Mouse (Mus musculus) adrenal gland, postnatal 4 days (tissue): ENCODE data around the gene Asic2. TPM values are rescaled to one million over a fixed set of nuclear protein-coding genes. Genes with fewer than 3 reads are reported as not detected.
"Not testable (repeated sequence)": the region's sequence is repeated elsewhere in the genome, so short reads cannot be mapped to it uniquely, and the experiment has no call there.

Experiments
- DNase-seq, 2 experiments: peaks; one replicate each; pipeline ENCODE4 v3.0.0; 2021 to 2022; ENCODE audit warnings: low spot score in 2 of 2, mixed read lengths in 2 of 2
- total RNA-seq, 2 experiments: library from RNA; stranded (reverse); gene quantifications; 2 replicates each; pipeline ENCODE4 v1.2.3; 2021

Gene Asic2
- total RNA-seq, 2 experiments from 2014 or later, result 4.4 to 6.0 TPM

DNA sequence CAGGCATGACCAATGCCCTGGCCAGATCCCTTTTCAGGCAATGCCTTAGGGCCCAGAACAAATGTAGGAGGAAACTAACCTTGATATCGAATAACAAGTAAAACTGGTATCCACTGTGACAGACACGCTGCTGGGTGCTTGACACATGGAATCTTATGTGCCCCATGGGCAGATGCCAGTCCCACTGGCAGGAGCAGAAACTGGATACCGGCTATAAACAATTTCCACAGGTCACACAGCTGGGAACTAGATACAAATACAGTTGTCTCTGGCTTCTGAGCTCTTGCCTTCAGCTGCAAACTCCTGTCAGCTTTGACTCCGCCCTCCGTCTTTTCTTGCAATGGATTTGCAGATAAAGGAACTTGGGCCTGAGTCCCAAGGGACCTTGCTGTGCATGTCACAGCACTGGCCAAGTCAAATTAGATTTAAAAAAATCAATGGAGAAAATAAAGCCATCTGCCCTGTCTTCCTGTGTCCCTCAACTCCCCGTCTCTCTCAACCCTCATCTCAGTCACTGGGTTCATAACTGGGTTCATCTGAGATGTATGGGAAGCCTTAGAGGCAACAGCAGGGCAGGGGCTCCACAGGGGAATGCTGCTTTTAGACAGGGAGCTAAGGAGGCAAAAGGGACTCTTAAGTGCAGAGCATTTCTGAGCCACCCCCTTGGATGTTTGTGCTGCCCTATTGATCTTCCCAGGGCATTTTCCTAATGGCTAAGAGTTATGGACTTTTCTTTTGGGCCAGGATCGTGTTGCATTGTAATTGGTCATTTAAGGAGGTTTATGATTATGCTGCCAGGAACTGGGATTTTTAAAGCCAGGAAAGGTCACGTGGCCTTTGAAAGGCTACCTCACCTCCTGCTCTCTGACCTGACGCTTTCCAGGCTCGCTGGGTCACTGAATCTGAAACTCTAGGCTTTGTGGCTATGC lies 598.5 kb downstream of the Asic2 start:
- DNase-seq, result no peak

GRCm38 (mm10) chr11:81364442-81364841 lies 603.8 kb downstream of the Asic2 start:
- no peak for DNase-seq

DNA sequence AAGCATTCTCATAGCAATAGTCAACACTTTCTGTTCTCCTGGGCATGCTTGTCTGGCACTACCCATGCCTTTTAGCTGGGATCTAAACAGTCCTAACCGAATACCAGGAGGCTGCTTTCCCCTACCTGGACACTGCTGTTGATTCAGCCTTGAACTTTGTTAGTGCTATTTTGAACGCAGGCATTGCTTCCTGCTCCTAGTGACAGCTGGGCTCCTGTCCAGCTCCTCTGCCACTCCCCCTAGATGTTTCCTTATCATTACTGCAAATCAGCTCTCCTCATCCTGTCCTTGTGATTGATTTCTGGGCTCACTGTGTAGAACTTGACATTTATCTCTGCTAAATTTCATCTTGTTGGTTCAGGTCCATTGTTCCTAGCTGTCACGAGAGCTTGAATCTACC lies 605.8 kb downstream of the Asic2 start:
- no peak for DNase-seq

- DNase-seq, result no peak
Measured at GRCm38 (mm10) chr11:81361040-81361439, 607.2 kb downstream of the Asic2 start.

GRCm38 (mm10) chr11:81350498-81350897 lies 617.8 kb downstream of the Asic2 start:
- not testable (repeated sequence) for DNase-seq

- no peak for DNase-seq
Measured at GRCm38 (mm10) chr11:81331977-81332376, 636.3 kb downstream of the Asic2 start.

DNA sequence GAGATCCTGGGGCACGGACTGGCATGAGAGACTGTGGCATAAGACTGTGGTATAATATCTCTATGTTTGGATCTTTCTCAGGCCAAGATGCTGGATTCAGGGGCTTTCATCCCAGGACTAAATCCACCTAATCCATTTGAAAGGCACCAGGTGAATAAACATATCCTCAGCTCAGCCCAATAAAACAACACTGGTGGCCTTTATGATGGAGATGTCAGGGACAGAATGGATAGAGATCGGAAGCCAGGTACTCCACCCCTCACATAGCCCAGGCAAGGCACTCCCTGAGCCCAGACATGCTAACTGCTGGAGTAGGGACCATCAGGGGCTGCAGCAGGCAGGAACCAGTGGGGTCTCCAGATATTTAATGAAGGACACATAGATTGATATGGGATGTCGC lies 637.3 kb downstream of the Asic2 start:
- no peak for DNase-seq

- DNase-seq, result no peak
Measured at GRCm38 (mm10) chr11:81328088-81328487, 640.2 kb downstream of the Asic2 start.

DNA sequence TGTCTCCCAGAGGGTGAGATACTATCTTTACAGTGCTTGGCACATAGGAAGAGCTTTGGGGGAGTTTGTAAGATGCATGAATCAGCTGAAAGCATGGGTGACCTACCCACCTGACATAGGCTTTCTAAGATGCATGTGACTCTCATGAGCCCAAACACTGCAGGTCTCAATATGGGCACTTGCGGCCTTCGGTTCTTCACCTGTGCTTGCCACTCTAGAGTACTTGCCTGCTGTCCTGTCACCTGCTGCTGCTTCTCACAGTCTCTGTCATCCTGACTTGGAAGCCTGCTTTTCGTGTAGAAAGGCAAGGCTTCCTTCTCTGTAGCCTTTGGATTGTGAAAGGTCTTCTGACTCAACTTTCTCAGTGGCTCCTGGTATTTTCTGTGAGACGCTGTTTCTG lies 645.1 kb downstream of the Asic2 start:
- no peak for DNase-seq

GRCm38 (mm10) chr11:81322466-81322865 lies 645.8 kb downstream of the Asic2 start:
- DNase-seq, result no peak

DNA sequence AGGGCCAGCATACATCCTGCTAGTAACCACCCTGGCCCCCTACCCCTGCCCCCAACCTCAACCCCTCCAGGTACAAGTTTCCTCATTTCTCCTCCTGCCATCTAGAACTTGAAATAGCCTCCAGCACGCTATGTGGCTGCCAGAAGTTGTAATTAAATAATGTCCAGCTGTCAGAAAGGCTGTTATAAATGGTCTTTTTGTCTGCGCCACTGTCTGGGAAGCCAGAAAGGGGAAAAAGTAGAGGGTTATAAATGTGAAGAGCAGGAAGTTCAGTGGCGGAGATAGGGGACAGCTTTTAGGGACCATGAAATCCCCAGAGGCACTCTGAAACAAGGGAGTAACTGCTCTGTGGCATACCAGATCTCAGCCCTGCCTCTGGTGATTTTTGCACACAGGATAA lies 678.2 kb downstream of the Asic2 start:
- no peak for DNase-seq

GRCm38 (mm10) chr11:81283185-81283584 lies 685.1 kb downstream of the Asic2 start:
- no peak for DNase-seq

GRCm38 (mm10) chr11:81280070-81280469 lies 688.2 kb downstream of the Asic2 start:
- no peak for DNase-seq

DNA sequence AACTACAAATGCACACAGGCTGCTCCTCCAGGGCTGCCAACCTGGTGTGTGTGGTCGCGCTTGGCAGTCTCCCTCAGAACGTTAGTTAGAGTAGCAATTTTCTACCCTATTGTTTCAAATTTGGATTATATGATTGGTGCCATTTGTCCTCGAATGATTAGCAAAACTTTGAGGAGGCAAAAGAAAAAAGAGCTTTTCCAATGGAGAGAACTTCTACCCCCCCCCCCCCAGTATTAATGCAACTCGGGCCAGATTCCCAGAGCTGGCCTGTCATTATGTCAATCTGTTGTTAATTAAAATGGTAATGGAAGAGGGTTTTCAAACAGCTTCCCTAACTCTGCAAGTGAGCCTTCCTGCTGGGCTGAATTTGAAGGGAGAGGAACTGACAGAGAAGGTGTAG lies 690.9 kb downstream of the Asic2 start:
- no peak for DNase-seq

GRCm38 (mm10) chr11:81272677-81273418 lies 695.4 kb downstream of the Asic2 start:
- no peak for DNase-seq

- DNase-seq, result no peak
Measured at GRCm38 (mm10) chr11:81271422-81271821, 696.8 kb downstream of the Asic2 start.

DNA sequence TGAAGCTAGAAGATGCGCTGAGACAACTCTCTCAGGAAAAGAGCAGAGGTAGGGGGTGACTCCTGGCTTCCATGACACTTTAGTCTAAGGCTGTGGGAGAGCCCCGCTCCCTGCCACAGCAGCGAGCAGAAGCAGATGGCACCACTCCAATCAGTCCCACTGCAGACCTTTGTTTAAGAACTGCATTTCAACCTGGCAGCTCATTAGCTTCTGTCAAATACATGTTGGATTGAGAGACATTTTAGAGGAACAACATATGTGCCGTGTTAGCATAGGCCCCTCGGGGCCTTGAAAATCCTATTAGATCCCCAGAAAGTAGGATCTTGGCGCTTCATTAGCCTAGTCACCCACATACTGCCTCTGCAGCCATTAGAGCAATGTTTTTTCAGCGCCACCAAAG lies 697.7 kb downstream of the Asic2 start:
- no peak for DNase-seq

DNA sequence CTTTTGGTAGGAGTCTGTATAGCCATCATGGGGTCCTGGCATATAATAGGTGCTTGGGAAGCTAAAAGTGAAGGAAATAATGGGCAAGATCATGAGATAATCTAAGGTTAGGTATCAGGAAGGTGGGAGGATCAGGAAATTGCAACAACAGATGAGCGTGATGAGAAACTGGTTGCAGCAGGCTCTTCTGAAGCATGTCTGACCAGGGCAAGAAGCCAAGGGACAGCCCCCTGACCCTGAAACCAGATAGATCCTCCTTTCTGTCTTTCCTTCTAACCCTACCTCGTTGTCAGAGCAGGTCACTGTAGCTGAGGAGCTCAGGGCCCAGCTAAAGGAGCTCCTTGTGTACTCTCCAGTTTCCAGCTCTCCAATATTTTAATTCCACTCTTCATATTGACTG lies 704.5 kb downstream of the Asic2 start:
- no peak for DNase-seq

DNA sequence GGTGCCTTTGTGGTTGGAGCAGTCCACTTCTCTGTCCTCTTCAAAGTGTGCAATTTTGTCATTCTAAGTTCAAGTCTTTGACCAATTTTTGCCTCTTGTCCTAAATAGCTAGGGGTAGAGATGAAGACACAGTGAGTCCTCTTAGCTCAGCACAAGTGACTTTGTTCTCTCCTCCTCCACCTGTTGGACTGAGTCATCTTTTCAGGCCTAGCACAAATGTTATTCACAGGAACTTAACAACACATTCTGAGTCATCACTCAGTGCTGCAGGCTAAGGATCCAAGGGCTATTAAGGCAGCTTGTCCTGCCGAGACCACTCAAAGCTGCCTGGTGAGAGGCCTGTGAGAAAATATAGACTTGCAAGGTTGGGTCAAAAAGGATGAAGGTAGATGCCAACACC lies 705.1 kb downstream of the Asic2 start:
- DNase-seq, result no peak

- DNase-seq, result no peak
Measured at GRCm38 (mm10) chr11:81261259-81261658, 707.0 kb downstream of the Asic2 start.

DNA sequence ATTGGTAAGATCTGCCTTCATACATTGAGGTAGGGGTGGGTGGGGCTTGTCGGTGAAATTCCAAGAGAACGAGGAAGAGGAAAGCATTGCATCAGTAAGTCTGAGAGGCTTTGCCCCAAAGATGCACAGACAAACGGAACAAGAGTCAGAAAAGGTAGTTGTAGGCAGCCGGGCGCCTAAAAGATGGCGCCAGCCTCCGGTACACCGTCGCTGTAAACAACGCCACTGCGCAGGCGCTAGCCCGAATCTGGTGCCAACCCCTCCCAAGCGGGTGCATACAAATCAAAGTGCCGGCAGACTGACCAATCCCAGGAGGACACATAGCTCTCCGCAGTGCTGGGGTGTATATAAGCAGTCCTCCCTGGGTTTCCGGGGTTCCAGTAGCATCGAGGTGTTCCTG lies 727.1 kb downstream of the Asic2 start:
- not testable (repeated sequence) for DNase-seq

DNA sequence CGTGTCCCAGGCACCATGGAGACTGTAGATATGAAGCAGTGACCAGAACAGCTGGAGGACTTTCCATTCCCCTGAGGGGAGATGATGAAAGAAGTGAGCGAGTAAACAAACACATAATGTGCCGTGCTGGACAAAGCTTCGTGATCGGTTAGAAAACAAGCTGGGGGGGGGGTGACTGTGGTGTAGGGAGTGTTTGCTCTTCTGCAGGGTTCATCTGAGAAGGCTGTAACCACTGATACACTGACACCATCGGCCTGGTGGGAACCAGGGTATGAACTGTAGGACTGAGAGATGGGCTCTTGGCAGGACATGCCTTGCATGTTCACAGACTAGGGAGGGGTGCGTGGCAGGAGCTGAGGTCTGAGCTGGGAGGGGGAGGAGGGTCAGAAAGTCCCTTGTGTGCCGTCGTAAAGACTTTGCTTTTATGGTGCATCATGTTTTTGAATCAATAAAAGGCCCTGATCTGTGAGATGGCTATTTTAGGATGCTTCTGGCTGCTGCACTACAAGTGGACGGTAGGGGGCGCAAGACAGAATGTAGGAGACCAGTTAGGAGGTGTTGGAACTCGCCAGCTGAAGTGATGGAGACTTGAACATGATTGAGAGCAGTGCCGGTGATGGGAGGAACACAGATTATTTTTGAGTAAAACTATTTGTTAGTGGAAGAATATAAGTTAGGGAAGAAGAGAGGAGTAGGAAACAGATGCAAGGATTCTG lies 728.1 kb downstream of the Asic2 start:
- peak in 1 of 2 experiments; percentile 6 for DNase-seq
